Mouse (Mus musculus) hindbrain, embryonic 16.5 days (tissue): ENCODE measurements around the gene Atp6v1g3. TPM values are rescaled to one million over a fixed set of nuclear protein-coding genes. Genes with fewer than 3 reads are reported as not detected.

ENCODE experiments used
- ATAC-seq: fragments of 200-750 bp; cut with Nextera tagmentation; 2 replicates; pipeline ENCODE4 v1.8.0; 2017; ENCODE audit warnings: moderate TSS enrichment, moderate library complexity
- H3K27ac ChIP-seq: fragments of 300-500 bp; sonication (generic); 2 replicates; pipeline ENCODE4 v1.5.1; 2014; ENCODE audit warnings: low read depth, mild to moderate bottlenecking, control low read depth, low read length, moderate library complexity
- H3K27me3 ChIP-seq: fragments of 300-500 bp; sonication (generic); replicated peaks from 2 replicates; pipeline ENCODE4 v1.6.1; 2014; ENCODE audit warnings: low read length; ENCODE audit not compliant: control insufficient read depth, insufficient read depth
- H3K36me3 ChIP-seq: fragments of 300-500 bp; sonication (generic); 2 replicates; pipeline ENCODE4 v1.6.1; 2014; ENCODE audit warnings: mild to moderate bottlenecking, low read length, moderate library complexity, mixed read lengths; ENCODE audit not compliant: control insufficient read depth, insufficient read depth
- H3K4me1 ChIP-seq: fragments of 300-500 bp; sonication (generic); 2 replicates; pipeline ENCODE4 v1.6.1; 2014; ENCODE audit warnings: low read depth, low read length; ENCODE audit not compliant: control insufficient read depth, insufficient read depth
- H3K4me2 ChIP-seq: fragments of 300-500 bp; sonication (generic); 2 replicates; pipeline ENCODE4 v1.6.1; 2014; ENCODE audit warnings: mild to moderate bottlenecking, low read length, control low read depth, moderate library complexity
- H3K4me3 ChIP-seq: fragments of 300-500 bp; sonication (generic); 2 replicates; pipeline ENCODE4 v1.5.1; 2014; ENCODE audit warnings: mild to moderate bottlenecking, low read length, control low read depth, moderate library complexity
- H3K9ac ChIP-seq: fragments of 300-500 bp; sonication (generic); 2 replicates; pipeline ENCODE4 v1.6.1; 2014; ENCODE audit warnings: low read depth, mild to moderate bottlenecking, control low read depth, low read length, moderate library complexity
- H3K9me3 ChIP-seq: fragments of 300-500 bp; sonication (generic); 2 replicates; pipeline ENCODE4 v1.6.1; 2014; ENCODE audit warnings: mild to moderate bottlenecking, low read length, moderate library complexity; ENCODE audit not compliant: control insufficient read depth
- WGBS: fragments of 180-500 bp; shearing (Covaris S2); extraction: QIAGEN DNeasy Blood & Tissue Kit; methylation state at CpG from one replicate; pipeline ENCODE4 v1.1.7; 2014; 5-methylcytosine and 5-hydroxymethylcytosine counted together
- polyA plus RNA-seq: library from polyadenylated mRNA; unstranded; fragments of >200 nt; fragmentation: Nextera tagmentation; extraction: Ambion mirVana; gene quantifications from 2 replicates; pipeline ENCODE4 v1.2.1, GENCODE M21; 2015

Atp6v1g3 gene
- polyA plus RNA-seq, 1 experiment from 2014 or later: not detected

- H3K9me3 ChIP-seq: no peaks in the 10 kb centered on the region
- WGBS: 89% methylated on average over 2 of the region's 2 CpGs
- no peak overlapping the region for H3K9ac ChIP-seq
- no peak overlapping the region for H3K4me3 ChIP-seq
- no peak overlapping the region for H3K4me2 ChIP-seq
- H3K36me3 ChIP-seq: no peaks in the 10 kb centered on the region
- H3K4me1 ChIP-seq: no peaks in the 10 kb centered on the region
- ATAC-seq: no peak
- H3K27me3 ChIP-seq: no peaks in the 10 kb centered on the region
- no peak overlapping the region for H3K27ac ChIP-seq
Observed at GRCm38 (mm10) chr1:138248770-138249169, 24.8 kb upstream of the Atp6v1g3 start.

DNA sequence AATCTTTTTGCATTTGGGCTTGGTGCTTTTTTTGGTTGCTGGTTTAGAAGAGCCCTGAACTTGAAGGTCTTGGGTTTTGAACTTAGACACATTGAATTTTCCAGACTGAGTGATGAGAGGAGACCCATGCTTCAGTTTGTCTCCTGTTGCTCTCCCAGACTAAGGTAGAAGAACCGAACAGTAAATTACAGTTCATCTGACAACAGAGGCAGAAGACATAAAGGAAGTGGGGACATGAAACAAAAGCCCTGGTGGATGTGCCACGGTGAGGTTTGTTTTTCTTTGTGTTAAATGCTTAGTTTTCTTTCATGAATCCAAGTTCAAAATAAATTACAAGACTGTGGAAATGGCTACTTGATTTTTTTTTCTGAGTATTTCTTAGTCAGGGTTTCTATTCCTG lies 22.6 kb upstream of the Atp6v1g3 start:
- Histone ChIP-seq H3K9ac (no peak overlapping the region), H3K4me1 (no peaks in the 10 kb centered on the region), H3K36me3 (no peaks in the 10 kb centered on the region), H3K4me3 (no peak overlapping the region), H3K27me3 (no peaks in the 10 kb centered on the region), H3K4me2 (no peak overlapping the region), H3K27ac (no peak overlapping the region), H3K9me3 (no peaks in the 10 kb centered on the region)
- 75% methylated on average over 2 of the region's 2 CpGs for WGBS
- no peak for ATAC-seq

- Histone ChIP-seq H3K27ac (no peak overlapping the region), H3K9ac (no peak overlapping the region), H3K4me3 (no peak overlapping the region), H3K36me3 (no peaks in the 10 kb centered on the region), H3K4me2 (no peak overlapping the region), H3K4me1 (no peaks in the 10 kb centered on the region), H3K9me3 (no peaks in the 10 kb centered on the region), H3K27me3 (no peaks in the 10 kb centered on the region)
- no peak for ATAC-seq
- 82% methylated on average over 4 of the region's 4 CpGs for WGBS
Observed at GRCm38 (mm10) chr1:138256172-138256789, 17.3 kb upstream of the Atp6v1g3 start.

- Histone ChIP-seq H3K27ac (no peak overlapping the region), H3K4me2 (no peak overlapping the region), H3K9ac (no peak overlapping the region), H3K36me3 (no peaks in the 10 kb centered on the region), H3K4me1 (no peaks in the 10 kb centered on the region), H3K27me3 (no peaks in the 10 kb centered on the region), H3K4me3 (no peak overlapping the region), H3K9me3 (no peaks in the 10 kb centered on the region)
- ATAC-seq: no peak
- 77% methylated on average over 4 of the region's 4 CpGs for WGBS
Observed at GRCm38 (mm10) chr1:138258758-138259157, 14.8 kb upstream of the Atp6v1g3 start.

DNA sequence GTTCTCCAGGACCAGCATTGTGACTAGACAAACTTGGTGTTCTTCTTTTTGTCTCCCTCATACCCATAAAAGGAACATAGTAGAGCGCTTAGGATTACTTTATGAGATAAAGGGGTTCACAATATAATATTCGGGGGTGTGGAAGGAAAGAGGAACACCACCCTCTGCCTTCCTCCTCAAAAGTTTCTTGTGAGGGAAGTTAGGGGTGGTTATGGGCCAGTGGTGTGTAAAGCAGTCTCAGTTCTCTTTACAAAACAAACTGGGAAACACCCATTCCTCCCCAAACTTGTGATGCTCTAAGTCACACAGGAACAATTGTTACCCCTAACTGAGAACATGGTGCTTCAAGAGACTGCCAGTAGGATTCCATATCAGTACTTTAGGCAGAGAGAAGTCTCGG lies 12.0 kb upstream of the Atp6v1g3 start:
- WGBS: 93% methylated on average over 3 of the region's 3 CpGs
- Histone ChIP-seq H3K27ac (no peak overlapping the region), H3K36me3 (no peaks in the 10 kb centered on the region), H3K4me3 (no peak overlapping the region), H3K9ac (no peak overlapping the region), H3K4me1 (no peaks in the 10 kb centered on the region), H3K27me3 (no peaks in the 10 kb centered on the region), H3K4me2 (no peak overlapping the region), H3K9me3 (no peaks in the 10 kb centered on the region)
- ATAC-seq: no peak

GRCm38 (mm10) chr1:138262408-138262807 lies 11.1 kb upstream of the Atp6v1g3 start:
- H3K9ac ChIP-seq: no peak overlapping the region
- H3K27ac ChIP-seq: no peak overlapping the region
- H3K9me3 ChIP-seq: no peaks in the 10 kb centered on the region
- H3K4me2 ChIP-seq: no peak overlapping the region
- no peak overlapping the region for H3K4me3 ChIP-seq
- no peaks in the 10 kb centered on the region for H3K4me1 ChIP-seq
- ATAC-seq: no peak
- H3K36me3 ChIP-seq: no peaks in the 10 kb centered on the region
- H3K27me3 ChIP-seq: no peaks in the 10 kb centered on the region

- no peak overlapping the region for H3K9ac ChIP-seq
- no peak overlapping the region for H3K4me2 ChIP-seq
- no peak overlapping the region for H3K27ac ChIP-seq
- no peak overlapping the region for H3K4me3 ChIP-seq
- H3K36me3 ChIP-seq: no peaks in the 10 kb centered on the region
- H3K4me1 ChIP-seq: no peaks in the 10 kb centered on the region
- ATAC-seq: no peak
- 90% methylated on average over 5 of the region's 5 CpGs for WGBS
- H3K9me3 ChIP-seq: no peaks in the 10 kb centered on the region
- no peaks in the 10 kb centered on the region for H3K27me3 ChIP-seq
Observed at GRCm38 (mm10) chr1:138267465-138268055, 6.0 kb upstream of the Atp6v1g3 start.

DNA sequence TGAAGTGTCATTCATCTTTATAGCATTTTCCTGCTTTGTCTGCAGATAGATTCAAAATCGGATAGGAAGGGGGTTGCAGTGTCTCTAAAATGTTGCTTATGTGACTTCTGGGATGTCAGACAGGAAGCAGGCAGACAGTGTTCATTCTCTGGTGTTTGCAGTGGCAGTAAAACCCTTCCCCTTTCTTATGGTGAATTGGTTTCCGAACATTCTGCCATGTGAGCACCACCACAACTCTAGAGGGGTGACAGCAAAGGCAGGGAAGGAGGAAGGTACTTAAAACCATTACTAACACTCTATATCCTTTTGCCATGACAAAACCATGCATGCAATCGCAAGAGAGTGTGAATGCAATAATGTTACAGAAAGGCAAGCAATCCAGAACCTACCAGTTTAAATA lies 1.4 kb downstream of the Atp6v1g3 start:
- ATAC-seq: no peak
- H3K27ac ChIP-seq: no peak overlapping the region
- 87% methylated on average over 3 of the region's 3 CpGs for WGBS

DNA sequence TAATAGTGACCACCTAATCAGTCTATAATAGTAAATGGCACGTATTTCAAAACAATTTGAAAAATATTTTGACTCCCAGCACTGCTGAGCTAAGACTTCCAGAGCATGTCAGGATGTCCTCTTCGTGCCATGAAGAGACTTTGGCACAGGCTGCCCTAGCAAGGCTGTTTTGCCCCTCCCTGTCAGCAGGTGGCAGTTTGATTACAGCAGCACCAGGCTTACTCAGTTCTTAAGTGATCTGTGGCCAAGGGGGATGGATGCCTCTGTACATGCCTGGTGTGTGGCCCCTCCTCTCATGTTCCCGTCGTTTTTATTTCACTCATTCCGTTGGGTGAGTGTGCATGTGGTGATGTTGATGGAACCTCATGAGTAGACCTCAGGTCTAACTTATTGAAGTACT lies 2.3 kb downstream of the Atp6v1g3 start:
- no peak for ATAC-seq
- 62% methylated on average over 5 of the region's 5 CpGs for WGBS

More for the DNA sequence above, 1.4 kb downstream of the Atp6v1g3 start:
- Histone ChIP-seq H3K4me3 (no peak overlapping the region), H3K4me1 (no peaks in the 10 kb centered on the region), H3K27me3 (no peaks in the 10 kb centered on the region), H3K9me3 (no peaks in the 10 kb centered on the region), H3K9ac (no peak overlapping the region), H3K4me2 (no peak overlapping the region), H3K36me3 (no peaks in the 10 kb centered on the region)

More for the DNA sequence above, 2.3 kb downstream of the Atp6v1g3 start:
- Histone ChIP-seq H3K4me3 (no peak overlapping the region), H3K36me3 (no peaks in the 10 kb centered on the region), H3K27me3 (no peaks in the 10 kb centered on the region), H3K9ac (no peak overlapping the region), H3K27ac (no peak overlapping the region), H3K9me3 (no peaks in the 10 kb centered on the region), H3K4me1 (no peaks in the 10 kb centered on the region), H3K4me2 (no peak overlapping the region)
